Mouse (Mus musculus): ENCODE results near the gene Fbxl8. TPM values are rescaled to one million over a fixed set of nuclear protein-coding genes. Genes with fewer than 3 reads are reported as not detected.

Gene Fbxl8
- polyA plus RNA-seq, 2 experiments, result 0.75 to 1.0 TPM

- Histone ChIP-seq H3K9ac (replicated peaks) (no peak overlapping the region), H3K9me3 (ENCODE audit: control insufficient read depth, low read length) (no peaks in the 10 kb centered on the region), H3K4me1 (replicated peaks; ENCODE audit: control insufficient read depth in 2 of 2, insufficient read depth in 2 of 2, low read length in 1 of 2) (peaks cover 13 to 20% of the 10 kb centered on the region in 2 experiments), H3K36me3 (replicated peaks; ENCODE audit: control insufficient read depth, insufficient read depth, low read depth) (no peaks in the 10 kb centered on the region), H3K27me3 (ENCODE audit: control insufficient read depth, insufficient read depth, low read length) (peaks cover 16% of the 10 kb centered on the region), H3K4me3 (ENCODE audit: insufficient read depth in 1 of 2, low read depth in 2 of 2, low read length in 2 of 2) (peak overlapping the region; percentile 14 to 20; a peak in 2 of 4 replicates), H3K4me2 (ENCODE audit: low read depth) (peak overlapping the region; percentile 62), H3K27ac (no peak overlapping the region)
- 18% methylated on average over 55 of the region's 55 CpGs for WGBS (ENCODE audit: insufficient replicate concordance)
- DNase-seq (ENCODE audit: low read depth in 3 of 3, low spot score in 3 of 3) (no peak), ATAC-seq (ENCODE audit: insufficient read depth) (no peak)
- TF ChIP-seq EP300 (IDR thresholded peaks at IDR 0.05; ENCODE audit: low read depth) (no peak), CTCF (IDR thresholded peaks at IDR 0.05; ENCODE audit: low read depth) (peak; percentile 35; the same call in 1 of the 2 replicates)
Measured at GRCm38 (mm10) chr8:105258911-105259720, 5.3 kb upstream of the Fbxl8 start.

DNA sequence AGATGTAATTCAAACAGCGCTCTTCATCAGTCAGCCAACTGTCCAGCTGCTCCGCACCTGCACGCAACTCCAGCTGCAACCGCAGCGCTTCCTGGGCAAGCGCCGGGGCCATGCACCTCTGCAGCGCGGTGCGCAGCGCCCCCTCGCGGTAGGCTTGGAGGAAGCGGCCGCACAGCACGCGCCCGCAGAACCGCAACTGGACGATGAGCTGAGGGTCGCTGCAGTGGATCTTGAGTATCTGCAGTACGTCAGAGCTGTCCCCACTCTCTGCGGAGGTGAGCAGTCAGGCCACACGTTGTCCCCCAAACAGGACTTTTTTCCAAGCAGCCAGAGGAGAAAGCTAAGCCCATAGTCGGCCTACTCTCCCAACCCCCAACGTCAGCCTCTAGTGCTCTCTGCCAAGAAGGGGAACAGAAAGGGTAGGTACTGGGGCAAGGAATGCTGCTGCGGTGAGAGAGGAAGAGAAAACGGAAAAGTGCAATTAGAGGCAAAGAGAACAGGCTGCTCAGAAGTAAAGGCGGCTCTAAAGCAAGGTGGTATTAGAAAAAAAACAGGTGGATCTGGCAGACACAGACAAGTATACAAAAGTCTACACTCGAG lies 4.6 kb upstream of the Fbxl8 start:
- WGBS (ENCODE audit: insufficient replicate concordance), result 3% methylated on average over 30 of the region's 30 CpGs
- peaks cover 16% of the 10 kb centered on the region for H3K27me3 ChIP-seq (ENCODE audit: control insufficient read depth, insufficient read depth, low read length)
- no peaks in the 10 kb centered on the region for H3K9me3 ChIP-seq (ENCODE audit: control insufficient read depth, low read length)
- no peaks in the 10 kb centered on the region for H3K36me3 ChIP-seq (replicated peaks; ENCODE audit: control insufficient read depth, insufficient read depth, low read depth)
- TF ChIP-seq CTCF (IDR thresholded peaks at IDR 0.05; ENCODE audit: low read depth) (peak; percentile 99), EP300 (IDR thresholded peaks at IDR 0.05; ENCODE audit: low read depth) (no peak)
- no peak overlapping the region for H3K9ac ChIP-seq (replicated peaks)
- DNase-seq (ENCODE audit: low read depth in 3 of 3, low spot score in 3 of 3) (no peak), ATAC-seq (ENCODE audit: insufficient read depth) (no peak)
- peaks cover 13 to 21% of the 10 kb centered on the region in 2 experiments for H3K4me1 ChIP-seq (replicated peaks; ENCODE audit: control insufficient read depth in 2 of 2, insufficient read depth in 2 of 2, low read length in 1 of 2)
- H3K4me3 ChIP-seq (ENCODE audit: insufficient read depth in 1 of 2, low read depth in 2 of 2, low read length in 2 of 2), result peak overlapping the region; percentile 14 to 20; a peak in 2 of 4 replicates
- peak overlapping the region; percentile 62 for H3K4me2 ChIP-seq (ENCODE audit: low read depth)
- H3K27ac ChIP-seq, result no peak overlapping the region

DNA sequence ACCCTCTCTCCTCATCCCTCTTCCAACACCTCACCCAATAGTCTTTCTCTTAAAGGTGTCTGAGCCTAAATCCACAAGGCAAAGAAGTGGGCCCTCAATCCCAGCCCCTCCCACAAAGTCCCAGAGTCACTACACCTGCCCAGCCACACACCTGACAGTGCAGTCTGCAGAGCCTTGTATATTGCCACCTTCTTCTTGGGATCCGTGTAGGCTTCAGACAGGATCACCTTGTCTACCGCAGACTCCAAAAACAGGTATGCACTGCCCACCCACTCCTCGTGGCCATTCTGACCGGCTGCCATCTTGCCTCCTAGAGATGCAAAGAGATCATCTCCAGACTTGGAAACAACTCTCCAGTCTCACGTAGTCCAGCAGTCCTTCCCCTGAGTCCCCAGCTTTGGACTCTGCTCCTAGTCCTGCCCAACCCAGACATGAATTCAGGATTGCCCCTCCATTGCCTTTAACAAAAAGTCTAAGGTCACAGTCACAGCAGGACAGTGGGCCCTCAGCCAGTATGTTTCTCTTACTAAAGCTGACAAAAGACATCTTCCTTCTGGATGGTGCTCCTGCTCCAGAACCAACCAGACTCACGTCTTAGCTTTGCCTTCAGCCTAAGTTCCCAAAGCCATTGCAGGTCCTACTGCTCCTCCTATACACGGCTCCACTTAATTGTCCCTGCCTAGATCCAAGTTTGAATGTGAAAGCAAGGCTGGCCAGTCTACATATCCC lies 3.9 kb upstream of the Fbxl8 start:
- Histone ChIP-seq H3K4me3 (ENCODE audit: insufficient read depth in 1 of 2, low read depth in 2 of 2, low read length in 2 of 2) (no peak overlapping the region), H3K27ac (no peak overlapping the region), H3K9me3 (ENCODE audit: control insufficient read depth, low read length) (no peaks in the 10 kb centered on the region), H3K9ac (replicated peaks) (no peak overlapping the region), H3K36me3 (replicated peaks; ENCODE audit: control insufficient read depth, insufficient read depth, low read depth) (no peaks in the 10 kb centered on the region), H3K27me3 (ENCODE audit: control insufficient read depth, insufficient read depth, low read length) (peaks cover 21% of the 10 kb centered on the region), H3K4me2 (ENCODE audit: low read depth) (no peak overlapping the region; the same call in 1 of the 2 replicates), H3K4me1 (replicated peaks; ENCODE audit: control insufficient read depth in 2 of 2, insufficient read depth in 2 of 2, low read length in 1 of 2) (peaks cover 10 to 20% of the 10 kb centered on the region in 2 experiments)
- ATAC-seq (ENCODE audit: insufficient read depth) (no peak), DNase-seq (ENCODE audit: low read depth in 3 of 3, low spot score in 3 of 3) (no peak)
- TF ChIP-seq CTCF (IDR thresholded peaks at IDR 0.05; ENCODE audit: low read depth), result no peak
- no peak for TF ChIP-seq EP300 (IDR thresholded peaks at IDR 0.05; ENCODE audit: low read depth)
- 65% methylated on average over 7 of the region's 7 CpGs for WGBS (ENCODE audit: insufficient replicate concordance)

DNA sequence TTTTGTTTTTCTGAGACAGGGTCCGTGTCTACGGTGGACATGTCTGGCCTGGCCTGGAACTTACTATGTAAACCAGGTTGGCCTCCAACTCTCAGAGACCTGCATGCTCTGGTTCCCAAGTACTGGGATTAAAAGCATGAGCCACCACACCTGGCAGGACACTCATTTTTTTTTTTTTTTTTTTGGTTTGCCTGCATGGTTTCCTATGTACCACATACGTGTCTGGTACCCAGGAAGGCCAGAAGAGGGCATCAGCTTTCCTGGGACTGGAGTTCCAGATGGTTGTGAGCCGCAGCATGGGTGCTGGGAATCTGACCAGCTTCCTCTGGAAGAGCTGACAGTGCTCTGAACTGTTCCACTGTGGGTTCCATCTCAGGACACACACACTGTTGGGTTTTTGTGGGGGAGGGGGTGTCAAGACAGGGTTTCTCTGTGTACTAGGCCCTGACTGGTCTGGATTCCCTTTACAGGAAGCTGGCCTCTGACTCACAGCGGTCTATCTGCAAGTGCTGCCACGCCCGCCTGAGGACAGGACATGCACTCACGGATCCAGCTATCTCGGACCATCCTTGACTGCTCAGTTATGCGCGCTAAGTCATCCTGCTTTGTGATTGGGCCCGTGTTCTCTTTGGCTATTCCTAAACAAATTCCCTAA lies 3.0 kb upstream of the Fbxl8 start:
- no peak for DNase-seq (ENCODE audit: low read depth in 3 of 3, low spot score in 3 of 3)
- no peak for ATAC-seq (ENCODE audit: insufficient read depth)
- Histone ChIP-seq H3K27me3 (ENCODE audit: control insufficient read depth, insufficient read depth, low read length) (peaks cover 25% of the 10 kb centered on the region), H3K36me3 (replicated peaks; ENCODE audit: control insufficient read depth, insufficient read depth, low read depth) (no peaks in the 10 kb centered on the region), H3K9ac (replicated peaks) (no peak overlapping the region), H3K27ac (no peak overlapping the region), H3K4me3 (ENCODE audit: insufficient read depth in 1 of 2, low read depth in 2 of 2, low read length in 2 of 2) (no peak overlapping the region), H3K4me1 (replicated peaks; ENCODE audit: control insufficient read depth in 2 of 2, insufficient read depth in 2 of 2, low read length in 1 of 2) (peaks cover 6 to 16% of the 10 kb centered on the region in 2 experiments), H3K9me3 (ENCODE audit: control insufficient read depth, low read length) (no peaks in the 10 kb centered on the region), H3K4me2 (ENCODE audit: low read depth) (no peak overlapping the region)
- WGBS (ENCODE audit: insufficient replicate concordance), result 66% methylated on average over 12 of the region's 12 CpGs
- no peak for TF ChIP-seq EP300 (IDR thresholded peaks at IDR 0.05; ENCODE audit: low read depth)
- TF ChIP-seq CTCF (IDR thresholded peaks at IDR 0.05; ENCODE audit: low read depth), result 0 out of 2 replicates have a peak, but pooled peaks have one; percentile 13
